Mouse (Mus musculus): ENCODE data around the gene Tom1l2.

- TF ChIP-seq MYOG (IDR thresholded peaks at IDR 0.05; ENCODE audit: control insufficient read depth in 1 of 3, insufficient read depth in 1 of 3, insufficient read length in 2 of 3, low read depth in 2 of 3), result no peak
- TF ChIP-seq POLR2AphosphoS2 (IDR thresholded peaks at IDR 0.05; ENCODE audit: insufficient read length, low read depth), result no peak
- no peak for TF ChIP-seq POLR2A (IDR thresholded peaks at IDR 0.05; ENCODE audit: insufficient read length, low read depth)
- TF ChIP-seq E2F4 (IDR thresholded peaks at IDR 0.05; ENCODE audit: insufficient read depth), result no peak
- TF ChIP-seq TCF12 (IDR thresholded peaks at IDR 0.05; ENCODE audit: insufficient read depth, poor library complexity, severe bottlenecking), result no peak
- no peak for TF ChIP-seq CEBPB (IDR thresholded peaks at IDR 0.05; ENCODE audit: insufficient read depth, poor library complexity, severe bottlenecking)
- no peak for TF ChIP-seq MYOD1 (IDR thresholded peaks at IDR 0.05; ENCODE audit: control insufficient read depth in 1 of 3, insufficient read length in 2 of 3, low read depth in 2 of 3)
- no peak for TF ChIP-seq REST (IDR thresholded peaks at IDR 0.05; ENCODE audit: insufficient read depth, insufficient read length)
- TF ChIP-seq MAX (IDR thresholded peaks at IDR 0.05; ENCODE audit: low read depth), result no peak
Measured at GRCm38 (mm10) chr11:60345868-60346267, 6.8 kb downstream of the Tom1l2 start.
